Mouse (Mus musculus) cerebellum, adult 2 months (tissue): ENCODE measurements around the gene Faf2. TPM values are rescaled to one million over a fixed set of nuclear protein-coding genes. Genes with fewer than 3 reads are reported as not detected.

Experiments
- DNase-seq, 2 experiments: peaks; one replicate each; pipeline ENCODE4 v3.0.0; 2021
- H3K27ac ChIP-seq: fragments of 200-500 bp; 2 replicates; pipeline ENCODE4 v1.5.1; 2012; ENCODE audit warnings: low read length, control low read depth, inconsistent platforms; ENCODE audit not compliant: insufficient read depth
- H3K27me3 ChIP-seq: fragments of 200-500 bp; 2 replicates; pipeline ENCODE4 v1.6.1; 2012; ENCODE audit warnings: inconsistent platforms, mild to moderate bottlenecking, low read length, moderate library complexity; ENCODE audit not compliant: control insufficient read depth, insufficient read depth
- H3K4me1 ChIP-seq: fragments of 200-500 bp; 2 replicates; pipeline ENCODE4 v1.6.1; 2011; ENCODE audit warnings: low read length; ENCODE audit not compliant: control insufficient read depth, insufficient read depth
- H3K4me3 ChIP-seq: fragments of 200-500 bp; replicated peaks from 2 replicates; pipeline ENCODE3; 2011; ENCODE audit warnings: mild to moderate bottlenecking, low read depth, low read length, control low read depth; ENCODE audit not compliant: insufficient read depth
- CTCF ChIP-seq: fragments of 200-500 bp; IDR thresholded peaks from 2 replicates; pipeline ENCODE4 v1.5.1; 2011; ENCODE audit warnings: low read depth, mild to moderate bottlenecking, control low read depth, low read length, moderate library complexity, borderline replicate concordance; ENCODE audit not compliant: insufficient read depth
- POLR2A ChIP-seq: fragments of 200-500 bp; IDR thresholded peaks from 2 replicates; pipeline ENCODE4 v1.6.1; 2011; ENCODE audit warnings: low read length, control low read depth, borderline replicate concordance; ENCODE audit not compliant: insufficient read depth
- WGBS: fragments of 180-500 bp; shearing (Covaris S2); methylation state at CpG from one replicate; pipeline ENCODE4 v1.1.7; 2018; 5-methylcytosine and 5-hydroxymethylcytosine counted together
- polyA plus RNA-seq: library from polyadenylated mRNA; depleted of rRNA; stranded (reverse); fragments of >200 nt; gene quantifications from 2 replicates; pipeline ENCODE4 v1.2.3, GENCODE M21; 2012

Faf2 gene
- polyA plus RNA-seq, 1 experiment = 38.3 TPM

DNA sequence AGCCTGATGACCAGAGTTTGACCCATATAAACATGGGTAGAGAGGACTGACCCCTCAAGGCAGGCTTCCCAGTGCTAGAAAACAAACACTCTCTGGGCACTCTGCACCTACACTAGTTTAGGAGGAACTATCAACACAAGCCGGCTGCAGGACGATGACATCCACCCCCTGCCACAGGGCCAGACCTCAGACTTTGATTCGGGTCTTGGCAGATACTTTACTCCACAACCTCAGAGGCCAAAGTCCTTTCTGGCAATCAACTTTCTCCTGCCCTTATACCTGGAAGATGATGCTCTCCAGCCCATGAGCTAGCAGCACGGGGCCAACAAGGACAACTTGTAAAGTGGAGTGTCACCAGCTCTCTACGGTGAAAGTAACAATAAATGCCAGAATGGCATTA, 38.7 kb upstream of the Faf2 start:
- H3K27ac ChIP-seq = no peak overlapping the region
- no peak for DNase-seq
- WGBS = 84% methylated on average over 5 of the region's 5 CpGs
- TF ChIP-seq POLR2A (no peak), CTCF (no peak)
- no peak overlapping the region for H3K4me3 ChIP-seq
- H3K4me1 ChIP-seq = peaks cover 6% of the 10 kb centered on the region
- H3K27me3 ChIP-seq = no peaks in the 10 kb centered on the region

DNA sequence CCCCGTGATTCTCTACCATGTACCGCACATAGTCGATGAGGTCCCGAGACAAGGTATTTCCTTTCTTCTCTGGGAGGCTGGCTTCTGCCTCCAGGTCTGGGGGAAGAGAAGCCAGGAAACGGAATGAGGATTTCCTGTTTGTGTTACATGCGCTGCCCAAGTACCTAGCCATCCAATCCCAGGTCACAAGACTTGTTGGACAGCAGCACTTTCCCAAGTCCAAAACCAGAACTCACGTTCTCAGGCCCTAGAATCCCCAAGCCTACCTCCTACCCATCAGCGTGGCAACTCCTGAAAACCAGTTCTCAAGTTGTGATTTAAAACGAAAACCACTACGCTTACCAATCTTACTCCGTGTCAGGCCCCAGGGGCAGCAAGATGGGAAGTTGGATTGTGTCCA, 35.8 kb upstream of the Faf2 start:
- WGBS = 87% methylated on average over 11 of the region's 11 CpGs
- Histone ChIP-seq H3K27me3 (no peaks in the 10 kb centered on the region), H3K4me1 (peaks cover 2% of the 10 kb centered on the region; the same call in 1 of the 2 replicates), H3K4me3 (no peak overlapping the region), H3K27ac (no peak overlapping the region)
- no peak for DNase-seq
- TF ChIP-seq POLR2A = no peak
- no peak for TF ChIP-seq CTCF

DNA sequence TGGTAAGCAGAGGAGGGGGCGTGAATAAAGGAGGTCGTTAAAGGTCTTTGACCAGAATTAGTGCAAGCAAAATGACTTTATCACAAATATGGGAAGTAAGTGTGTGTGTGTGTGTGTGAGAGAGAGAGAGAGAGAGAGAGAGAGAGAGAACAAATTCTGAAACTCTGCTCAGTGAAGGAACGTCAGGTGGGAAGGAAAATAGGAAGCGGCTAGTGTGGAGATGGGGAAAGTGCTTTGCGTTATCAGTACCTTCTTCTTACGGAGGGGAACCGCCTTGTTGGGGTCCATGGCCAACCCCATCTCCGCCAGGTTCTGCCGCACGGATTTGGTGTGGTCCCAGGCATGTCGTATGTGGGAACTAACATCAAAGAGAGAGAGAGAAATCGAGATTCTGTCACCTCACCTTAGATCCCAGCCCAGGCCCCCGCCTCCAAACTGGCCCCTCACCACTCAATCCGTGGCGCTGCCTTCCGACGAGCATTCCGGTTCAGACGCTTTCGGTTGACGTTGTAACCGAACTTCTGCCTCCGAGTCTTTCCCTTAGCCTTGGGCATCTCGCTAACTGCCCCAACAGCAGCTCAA, 32.1 kb upstream of the Faf2 start:
- TF ChIP-seq POLR2A (no peak), CTCF (no peak)
- Histone ChIP-seq H3K4me1 (peaks cover 5% of the 10 kb centered on the region), H3K4me3 (peak overlapping the region; percentile 70), H3K27me3 (no peaks in the 10 kb centered on the region), H3K27ac (no peak overlapping the region)
- 2% methylated on average over 24 of the region's 24 CpGs for WGBS
- no peak for DNase-seq

DNA sequence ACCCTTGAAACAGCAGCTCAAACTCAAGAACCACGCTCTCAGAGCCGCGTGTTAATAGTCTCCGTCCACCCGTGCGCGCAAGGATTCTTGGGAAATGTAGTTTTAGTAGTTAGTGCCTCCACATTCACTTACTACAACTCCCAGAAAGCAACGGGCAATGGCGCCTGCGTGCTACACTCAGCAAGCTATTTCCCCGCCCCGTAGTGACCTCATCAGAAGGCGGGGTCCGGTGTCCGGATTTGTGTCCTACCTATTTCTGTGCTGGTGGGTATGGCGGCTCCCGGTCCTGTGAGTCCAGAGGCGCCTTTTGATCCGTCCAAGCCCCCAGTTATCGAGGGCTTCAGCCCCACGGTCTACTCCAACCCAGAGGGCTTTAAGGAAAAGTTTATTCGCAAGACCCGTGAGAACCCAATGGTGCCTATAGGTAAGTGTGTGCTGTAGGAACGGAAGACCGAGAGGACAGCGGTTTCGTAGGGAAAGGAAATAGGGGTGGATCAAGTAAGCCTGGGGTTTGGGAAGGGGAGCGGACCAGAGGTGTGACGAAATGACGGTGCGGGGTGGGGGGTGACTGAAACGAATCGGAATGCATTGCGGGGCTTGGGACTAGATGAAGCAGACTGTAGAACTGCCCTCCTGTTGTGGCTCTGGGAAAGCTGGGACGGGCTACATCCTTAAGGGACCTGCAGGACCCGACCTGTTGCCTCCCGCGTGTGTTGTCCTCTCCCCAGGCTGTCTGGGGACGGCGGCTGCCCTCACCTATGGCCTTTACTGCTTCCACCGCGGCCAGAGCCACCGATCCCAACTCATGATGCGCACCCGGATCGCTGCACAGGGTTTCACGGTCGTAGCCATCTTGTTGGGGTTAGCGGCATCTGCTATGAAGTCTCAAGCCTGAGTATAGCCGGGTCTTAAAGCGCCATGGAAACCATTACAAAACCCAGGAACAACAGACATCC, 31.3 kb upstream of the Faf2 start, which contains the start of the genes Nop16 and Higd2a:
Gene Nop16 (minus strand): TSS at position 95 of the 956 bp plus-strand sequence.
Gene Higd2a (plus strand): TSS at position 212 of the 956 bp plus-strand sequence.
- no peak for TF ChIP-seq CTCF
- peak; percentile 69; the same call in 1 of the 2 replicates for TF ChIP-seq POLR2A
- WGBS = under 1% methylated on average over 51 of the region's 51 CpGs
- DNase-seq = peak; percentile 97 to 99
- peak within 1 kb of the TSS; percentile 76 for H3K27ac ChIP-seq
- H3K4me3 ChIP-seq = peak within 1 kb of the TSS; percentile 70
- peaks cover 5% of the 10 kb centered on the region for H3K4me1 ChIP-seq
- no peaks in the 10 kb centered on the region for H3K27me3 ChIP-seq

DNA sequence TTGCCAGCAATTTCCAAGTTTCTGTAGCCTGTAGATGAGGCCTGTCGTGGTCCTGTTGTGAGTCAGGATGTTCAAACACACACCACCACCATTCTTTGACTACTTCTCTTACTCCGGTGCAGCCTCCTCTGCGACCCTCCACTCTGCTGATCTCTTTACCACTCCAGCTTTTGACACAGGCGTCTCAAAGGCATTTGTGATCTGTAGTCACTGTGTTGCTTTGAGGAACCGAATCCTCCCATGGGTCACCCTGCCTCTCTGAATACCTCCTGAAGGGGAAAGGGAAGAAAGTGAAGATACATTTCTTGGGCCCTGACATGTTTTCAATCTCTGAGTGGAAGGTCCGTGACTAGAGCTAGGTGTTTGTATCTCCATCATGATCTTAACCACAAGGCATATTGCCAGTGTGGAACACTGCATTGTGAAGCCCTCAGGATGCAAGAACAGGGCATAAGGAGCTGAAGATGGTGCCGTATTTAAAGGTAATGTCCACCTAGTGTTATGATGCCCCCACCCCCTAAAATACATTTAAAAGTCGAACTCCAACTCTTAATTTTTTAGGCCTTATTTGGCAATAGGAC, 29.7 kb upstream of the Faf2 start:
- TF ChIP-seq CTCF = no peak
- peak; percentile 24; the same call in 1 of the 2 replicates for TF ChIP-seq POLR2A
- no peaks in the 10 kb centered on the region for H3K27me3 ChIP-seq
- peaks cover 5% of the 10 kb centered on the region for H3K4me1 ChIP-seq
- 82% methylated on average over 8 of the region's 8 CpGs for WGBS
- no peak overlapping the region for H3K4me3 ChIP-seq
- H3K27ac ChIP-seq = no peak overlapping the region
- no peak for DNase-seq

DNA sequence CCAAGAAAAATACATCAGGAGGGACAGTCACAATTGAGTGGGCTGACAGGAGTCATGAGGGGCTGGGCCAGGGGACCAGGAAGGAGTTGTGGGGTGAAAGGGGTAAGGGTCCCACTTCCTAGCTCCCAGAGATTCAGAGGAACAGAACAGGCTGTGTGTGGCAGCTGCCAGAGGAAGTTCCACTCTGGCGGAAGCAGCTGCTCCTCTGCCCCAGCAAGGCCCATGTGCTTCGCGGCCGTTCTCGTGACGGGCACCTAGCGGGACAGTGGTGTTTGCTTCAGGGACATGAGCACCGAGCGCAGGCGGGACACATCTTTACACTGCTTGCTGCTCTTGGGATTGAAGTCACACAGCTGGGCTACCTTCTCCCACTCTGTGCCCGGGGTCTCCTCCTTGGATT, 28.0 kb upstream of the Faf2 start:
- no peaks in the 10 kb centered on the region for H3K27me3 ChIP-seq
- TF ChIP-seq CTCF = no peak
- TF ChIP-seq POLR2A = no peak
- no peak overlapping the region for H3K27ac ChIP-seq
- 79% methylated on average over 11 of the region's 11 CpGs for WGBS
- no peak overlapping the region for H3K4me3 ChIP-seq
- DNase-seq = no peak
- peaks cover 14% of the 10 kb centered on the region for H3K4me1 ChIP-seq

DNA sequence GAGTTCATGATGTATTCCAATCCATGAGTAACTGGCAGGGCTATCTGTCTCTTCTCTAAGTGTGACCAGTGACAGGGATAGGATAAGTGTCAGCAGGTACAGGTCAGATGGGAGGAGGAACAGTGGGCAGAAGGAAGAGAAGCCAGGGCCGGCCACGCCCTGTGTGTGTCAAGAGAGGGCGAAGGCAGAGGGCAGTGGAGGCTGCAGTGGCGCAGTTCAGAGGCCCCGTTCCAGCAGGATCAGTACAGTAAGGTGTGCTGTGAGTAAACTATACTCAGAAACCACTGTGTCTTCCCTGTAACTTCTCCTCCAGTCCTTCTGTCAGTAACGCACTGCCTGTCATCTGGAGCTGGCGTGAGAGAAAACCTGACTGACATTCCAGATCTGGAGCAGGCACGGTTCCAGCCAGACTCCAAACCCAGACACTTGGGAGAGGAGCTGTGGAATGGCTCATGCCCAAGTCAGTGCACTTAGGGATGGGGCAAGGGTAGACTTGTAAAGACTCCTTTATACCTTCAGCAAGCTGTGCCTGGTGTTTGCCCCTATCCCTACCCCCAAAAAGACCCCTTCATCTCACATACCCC, 25.4 kb upstream of the Faf2 start:
- H3K27me3 ChIP-seq = no peaks in the 10 kb centered on the region
- TF ChIP-seq POLR2A = no peak
- no peak for TF ChIP-seq CTCF
- no peak overlapping the region for H3K27ac ChIP-seq
- peaks cover 21% of the 10 kb centered on the region for H3K4me1 ChIP-seq
- WGBS = 55% methylated on average over 8 of the region's 8 CpGs
- no peak for DNase-seq
- no peak overlapping the region for H3K4me3 ChIP-seq
